Comparison of ENCODE assay signal across 20 mouse cellular contexts in genomic region chr11:71001167-71001566, GRCm38 (mm10). TPM values are rescaled to one million over a fixed set of nuclear protein-coding genes. Genes with fewer than 3 reads are reported as not detected.
DNase-seq lines count a peak whose midpoint lies in the region; TF ChIP-seq lines count a peak whose summit lies in the region.
"Had no signal": no experiment of that assay in that cellular context is flagged by ENCODE, and none has a peak within 500 bp of the region (broad histone marks: within the 10 kb centered on the region; RNA-seq: fewer than 3 reads in every experiment).

No protein-coding gene starts in this region.

- peak overlapping the region; percentile 94 for H3K27ac ChIP-seq in layer of hippocampus, adult 2 months
- H3K27ac ChIP-seq: embryonic facial prominence, embryonic 12.5 days; forebrain, embryonic 15.5 days; heart, embryonic 10.5 days; hindbrain, embryonic 12.5 days; hindbrain, postnatal 0 days had no signal

- TF ChIP-seq CTCF in layer of hippocampus, adult 2 months (conservative IDR thresholded peaks at IDR 0.05): no peak

- H3K4me3 ChIP-seq in layer of hippocampus, adult 2 months: peak overlapping the region; percentile 95; the same call in 1 of the 2 replicates
- H3K4me3 ChIP-seq: embryonic facial prominence, embryonic 12.5 days; forebrain, embryonic 15.5 days; heart, embryonic 10.5 days; hindbrain, embryonic 12.5 days had no signal

- peak; percentile 71 for DNase-seq in layer of hippocampus, adult 11-12 months (ENCODE audit: low spot score)
- DNase-seq in layer of hippocampus, postnatal 10 days (ENCODE audit: low spot score in 2 of 2): no peak
- peak; percentile 65 for DNase-seq in brain, adult 2 months (ENCODE audit: low read depth, low spot score)
- peak; percentile 54 to 73 for DNase-seq in layer of hippocampus, adult 2 months (ENCODE audit: low spot score in 2 of 2)
- DNase-seq in layer of hippocampus, postnatal 36 days: peak; percentile 66 to 75
- DNase-seq in cerebellum, postnatal 25 days: no peak
- no peak for DNase-seq in lung, adult 18-20 months
- DNase-seq: adrenal gland, adult 2 months; adrenal gland, postnatal 25 days; cerebellum, adult 11 months; cerebellum, adult 8-10 months; cerebellum, postnatal 14 days; gastrocnemius, postnatal 25 days; heart, postnatal 10 days; heart, postnatal 4 days had no signal

RNA-seq across cellular contexts. Expression of gene Dhx33, which starts 3.1 kb away (rescaled TPM):
- total RNA-seq in layer of hippocampus, postnatal 10 days (2021): 10 to 100 TPM; 25.6 to 25.7 TPM
- total RNA-seq in layer of hippocampus, adult 2 months (2021): 10 to 100 TPM; 66.7 to 78.8 TPM
- total RNA-seq in layer of hippocampus, postnatal 36 days (2021): 10 to 100 TPM; 59.0 to 70.6 TPM

RNA-seq across cellular contexts. Expression of gene Mis12, which starts 18.2 kb away (rescaled TPM):
- 10 to 100 TPM; 10.1 to 13.5 TPM for total RNA-seq in layer of hippocampus, postnatal 10 days (2021)
- total RNA-seq in layer of hippocampus, adult 2 months (2021): 10 to 100 TPM; 13.7 to 15.5 TPM
- total RNA-seq in layer of hippocampus, postnatal 36 days (2021): 10 to 100 TPM; 16.6 to 18.1 TPM

RNA-seq across cellular contexts. Expression of gene C1qbp, which starts 18.3 kb away (rescaled TPM):
- total RNA-seq in layer of hippocampus, postnatal 10 days (2021): 100 to 1,000 TPM; 107 to 119 TPM
- total RNA-seq in layer of hippocampus, adult 2 months (2021): 10 to 100 TPM; 97.1 to 99.5 TPM
- total RNA-seq in layer of hippocampus, postnatal 36 days (2021): 100 to 1,000 TPM in 1 of 2 experiments, 10 to 100 TPM in 1; 99.2 to 101 TPM

RNA-seq across cellular contexts. Expression of gene Derl2, which starts 18.5 kb away (rescaled TPM):
- total RNA-seq in layer of hippocampus, postnatal 10 days (2021): 10 to 100 TPM; 20.8 to 23.0 TPM
- total RNA-seq in layer of hippocampus, adult 2 months (2021): 10 to 100 TPM; 22.6 to 25.5 TPM
- total RNA-seq in layer of hippocampus, postnatal 36 days (2021): 10 to 100 TPM; 29.9 to 30.9 TPM

RNA-seq across cellular contexts. Expression of gene Rpain, which starts 31.2 kb away (rescaled TPM):
- total RNA-seq in layer of hippocampus, postnatal 10 days (2021): 10 to 100 TPM; 41.3 to 48.5 TPM
- 10 to 100 TPM; 35.3 to 36.1 TPM for total RNA-seq in layer of hippocampus, adult 2 months (2021)
- 10 to 100 TPM; 39.6 to 41.3 TPM for total RNA-seq in layer of hippocampus, postnatal 36 days (2021)

Comparison
In these comparisons a context has a peak if more than half of its experiments do, and no peak if none do; other contexts are left out.
1. DNase-seq: peak in layer of hippocampus, adult 11-12 months (single experiment), brain, adult 2 months (single experiment), layer of hippocampus, adult 2 months (2 of 2) and layer of hippocampus, postnatal 36 days (2 of 2); none in layer of hippocampus, postnatal 10 days (0 of 2), cerebellum, postnatal 25 days (0 of 2) and lung, adult 18-20 months (0 of 2).